Mouse (Mus musculus): ENCODE results near the gene Cand1. TPM values are rescaled to one million over a fixed set of nuclear protein-coding genes. Genes with fewer than 3 reads are reported as not detected.
A peak's percentile ranks its signal among the peaks of the same experiment; 100 is the strongest.

The Cand1 gene
- 100 to 1,000 TPM; 147 TPM for total RNA-seq (2021)

DNA sequence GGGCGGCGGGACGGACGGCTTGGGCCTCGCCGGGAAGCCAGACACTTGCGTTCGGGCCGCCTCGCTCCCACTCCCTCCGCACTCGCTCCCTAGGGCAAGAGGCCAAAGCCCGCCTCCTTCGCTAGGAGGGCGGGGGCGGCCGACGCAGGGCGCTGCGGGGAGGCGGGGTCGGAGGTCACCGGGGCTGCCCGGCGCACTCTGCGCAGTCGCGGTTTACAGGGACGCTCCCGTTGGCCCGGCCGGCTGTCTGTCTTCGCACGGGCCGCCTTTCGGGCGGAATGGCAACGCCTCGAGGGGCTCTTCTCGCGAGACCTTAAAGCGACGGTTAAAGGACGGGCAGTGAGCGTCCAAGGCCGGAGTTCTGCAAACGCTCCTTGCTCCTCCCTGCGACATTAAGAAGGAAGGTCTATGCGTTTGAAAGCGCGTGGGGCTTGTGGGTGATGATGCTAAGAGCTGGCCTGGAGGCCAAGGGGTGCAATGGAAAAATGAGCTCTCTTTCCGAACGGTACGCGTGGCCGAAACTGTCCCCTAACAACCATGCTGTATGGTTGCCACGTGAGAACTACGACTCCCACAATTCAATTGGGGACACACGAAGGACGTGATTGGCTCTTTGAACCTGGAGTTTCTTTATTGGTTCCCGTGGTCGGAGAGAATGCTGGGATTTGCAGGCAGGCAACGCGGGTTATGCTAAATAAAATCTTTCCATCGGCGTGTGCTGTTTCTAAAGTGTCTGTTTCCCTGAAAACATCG lies at the start of gene Cand1:
Gene Cand1, minus strand, starts transcription at position 87 of the 753 bp plus-strand sequence.
- intact Hi-C loops (cut with DNase I): no loop called here
- DNase-seq (ENCODE audit: low spot score in 2 of 2): peak; percentile 100

- intact Hi-C loops (cut with DNase I): no loop called here
- no peak for DNase-seq (ENCODE audit: low spot score in 2 of 2)
Observed at GRCm38 (mm10) chr10:119278871-119279270, 39.0 kb upstream of the Cand1 start.

GRCm38 (mm10) chr10:119274333-119274732 lies 34.5 kb upstream of the Cand1 start:
- intact Hi-C loops (cut with DNase I): no loop called here
- DNase-seq (ENCODE audit: low spot score in 2 of 2): no peak

GRCm38 (mm10) chr10:119272536-119272935 lies 32.7 kb upstream of the Cand1 start:
- intact Hi-C loops (cut with DNase I): no loop called here
- no peak for DNase-seq (ENCODE audit: low spot score in 2 of 2)

DNA sequence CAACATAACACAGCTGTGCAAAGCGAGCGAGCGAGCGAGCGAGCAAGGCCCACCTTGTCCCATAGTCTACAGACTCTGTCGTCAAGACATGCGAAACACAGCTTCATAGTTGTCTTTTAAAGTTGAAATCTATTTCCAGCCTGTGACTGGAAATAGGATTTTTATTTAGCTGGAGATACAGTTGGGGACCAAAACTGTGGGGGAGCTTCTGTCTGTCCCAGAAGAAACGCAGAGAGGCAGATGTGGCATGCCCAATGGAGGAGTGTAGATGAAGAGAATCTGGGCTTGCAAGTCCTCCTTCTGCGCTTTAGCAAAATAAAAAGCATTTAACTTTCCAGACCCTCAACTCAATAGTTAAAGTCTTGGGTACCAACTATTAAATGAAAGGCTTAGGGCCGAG lies 32.1 kb upstream of the Cand1 start:
- intact Hi-C loops (cut with DNase I): no loop called here
- no peak for DNase-seq (ENCODE audit: low spot score in 2 of 2)

GRCm38 (mm10) chr10:119271101-119271500 lies 31.2 kb upstream of the Cand1 start:
- DNase-seq (ENCODE audit: low spot score in 2 of 2): no peak
- intact Hi-C loops (cut with DNase I): no loop called here

DNA sequence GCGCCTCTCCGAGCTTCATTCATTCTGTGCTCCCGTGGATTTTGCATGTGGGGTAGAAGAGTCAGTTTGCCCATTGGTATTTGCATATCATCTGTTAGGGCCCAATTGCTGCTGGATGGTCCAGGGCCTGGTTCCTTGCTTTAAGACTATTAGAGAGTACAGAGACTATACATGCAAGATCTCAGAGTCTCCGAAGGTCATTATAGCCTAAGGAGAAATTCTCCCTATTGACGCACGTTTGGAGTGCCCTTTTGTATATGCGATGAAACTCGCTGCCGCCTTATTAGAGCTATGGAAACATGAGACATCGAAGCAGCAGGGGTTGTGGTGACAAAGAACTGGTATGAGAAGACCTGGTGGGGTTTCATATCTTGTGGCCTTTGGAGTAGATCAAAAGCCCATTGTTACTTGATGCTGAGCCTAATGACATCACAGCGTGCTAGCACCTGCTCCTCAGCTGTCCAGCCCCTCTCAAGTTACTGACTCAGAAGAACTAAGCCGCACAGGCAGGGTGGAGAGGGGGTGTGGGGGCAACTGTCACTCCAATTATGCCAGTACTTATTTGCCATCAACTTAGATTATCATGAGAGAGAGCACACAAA lies 30.6 kb upstream of the Cand1 start:
- intact Hi-C loops (cut with DNase I): no loop called here
- no peak for DNase-seq (ENCODE audit: low spot score in 2 of 2)

- intact Hi-C loops (cut with DNase I): no loop called here
- DNase-seq (ENCODE audit: low spot score in 2 of 2): no peak
Observed at GRCm38 (mm10) chr10:119264761-119265160, 24.9 kb upstream of the Cand1 start.

DNA sequence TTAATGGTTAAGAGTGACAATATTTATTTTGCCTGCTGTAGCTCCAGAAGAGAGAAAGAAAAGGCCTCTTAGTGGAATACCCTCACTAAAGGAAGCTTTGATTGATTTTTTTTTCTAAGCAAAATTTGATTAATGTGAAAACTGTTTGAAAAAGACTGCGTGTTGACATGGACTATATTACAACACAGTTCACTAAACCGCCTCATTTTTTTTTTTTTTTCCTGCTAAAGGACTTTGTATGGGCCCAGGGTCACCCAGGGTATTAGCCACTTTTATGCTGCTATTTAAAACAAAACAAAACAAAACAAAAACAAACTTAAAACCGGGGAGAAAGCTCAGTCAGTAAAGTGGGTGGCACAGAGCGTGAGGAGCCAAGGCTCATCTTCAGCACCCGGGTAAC lies 23.0 kb upstream of the Cand1 start:
- no peak for DNase-seq (ENCODE audit: low spot score in 2 of 2)
- intact Hi-C loops (cut with DNase I): no loop called here

- intact Hi-C loops (cut with DNase I): no loop called here
- no peak for DNase-seq (ENCODE audit: low spot score in 2 of 2)
Observed at GRCm38 (mm10) chr10:119257876-119258275, 18.0 kb upstream of the Cand1 start.

DNA sequence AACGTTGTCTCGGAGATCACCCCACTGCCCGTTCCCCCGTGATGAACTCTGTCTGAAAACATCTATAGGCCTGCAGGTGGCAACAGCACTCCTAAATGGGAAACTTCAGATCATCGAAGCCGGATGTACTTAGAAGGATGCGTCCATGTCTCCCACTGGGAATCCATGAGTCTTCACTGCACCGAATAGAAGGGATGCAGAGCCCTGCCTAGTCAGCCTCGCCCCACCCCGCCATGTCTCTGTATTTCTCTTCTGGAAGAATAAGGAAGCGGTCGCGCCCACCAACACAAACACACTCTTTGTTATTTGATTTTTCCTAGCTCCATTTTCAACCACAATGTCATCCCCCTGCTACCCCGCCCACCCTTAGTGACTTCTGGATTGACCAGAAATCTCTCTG lies 4.3 kb upstream of the Cand1 start:
- no peak for DNase-seq (ENCODE audit: low spot score in 2 of 2)
- intact Hi-C loops (cut with DNase I): no loop called here

- intact Hi-C loops (cut with DNase I): no loop called here
- no peak for DNase-seq (ENCODE audit: low spot score in 2 of 2)
Observed at GRCm38 (mm10) chr10:119240722-119241089, 851 bp upstream of the Cand1 start.

DNA sequence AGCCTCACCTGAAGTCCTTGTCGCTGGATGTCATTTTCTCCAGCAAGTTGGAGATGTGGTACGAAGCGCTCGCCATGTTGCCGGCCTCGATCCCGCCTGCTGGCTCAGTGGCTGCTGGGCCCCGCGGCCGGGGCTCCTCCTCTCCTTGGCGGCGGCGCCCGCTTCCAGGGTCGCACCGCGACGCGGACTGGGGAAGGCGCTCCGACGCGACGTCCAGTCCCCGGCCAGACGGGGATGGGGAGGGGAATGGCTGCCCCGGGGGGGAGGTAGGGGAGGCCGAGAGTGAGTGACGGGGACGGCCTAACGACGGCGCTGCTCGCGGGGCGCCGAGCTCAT lies 254 bp downstream of the Cand1 start:
- intact Hi-C loops (cut with DNase I): no loop called here
- DNase-seq (ENCODE audit: low spot score in 2 of 2): no peak

DNA sequence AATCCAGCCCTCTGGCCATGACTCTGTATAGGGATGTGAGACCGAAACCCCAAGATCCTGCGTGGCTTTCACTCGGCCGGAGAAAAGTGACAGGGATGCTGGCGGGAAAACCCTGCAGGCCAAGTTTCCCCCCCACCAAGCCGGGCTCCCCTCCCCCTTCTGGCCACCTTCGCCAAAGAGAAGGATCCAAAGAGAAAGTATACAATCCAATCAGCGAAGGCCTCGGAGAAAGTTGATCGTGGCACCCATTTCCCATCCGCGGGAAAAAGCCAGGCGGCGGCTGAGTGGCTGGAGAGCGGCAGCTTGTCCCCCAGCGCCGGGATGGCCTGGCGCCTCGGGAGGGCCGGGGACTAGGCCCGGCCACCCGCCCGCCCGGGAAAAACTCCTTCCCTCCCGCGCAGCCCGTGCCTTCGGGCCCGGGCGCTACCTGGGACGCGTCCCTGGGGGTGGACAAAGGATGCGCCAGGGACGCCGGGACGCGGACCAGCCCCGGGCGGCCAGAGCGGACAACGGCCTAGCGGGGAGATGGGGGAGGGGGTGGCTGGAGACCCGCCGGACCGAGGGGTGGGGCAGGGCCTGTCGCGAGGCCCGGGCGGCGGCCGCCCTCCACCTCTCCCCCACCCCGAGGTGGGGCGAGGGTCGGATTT lies 747 bp downstream of the Cand1 start:
- peak; percentile 38 to 51 for DNase-seq (ENCODE audit: low spot score in 2 of 2)
- intact Hi-C loops (cut with DNase I): no loop called here

- intact Hi-C loops (cut with DNase I): no loop called here
Observed at GRCm38 (mm10) chr10:119231526-119231925, 8.3 kb downstream of the Cand1 start.

GRCm38 (mm10) chr10:119230703-119231102 lies 9.2 kb downstream of the Cand1 start:
- intact Hi-C loops (cut with DNase I): no loop called here
- DNase-seq (ENCODE audit: low spot score in 2 of 2): no peak

More at GRCm38 (mm10) chr10:119231526-119231925, 8.3 kb downstream of the Cand1 start:
- DNase-seq (ENCODE audit: low spot score in 2 of 2): no peak

DNA sequence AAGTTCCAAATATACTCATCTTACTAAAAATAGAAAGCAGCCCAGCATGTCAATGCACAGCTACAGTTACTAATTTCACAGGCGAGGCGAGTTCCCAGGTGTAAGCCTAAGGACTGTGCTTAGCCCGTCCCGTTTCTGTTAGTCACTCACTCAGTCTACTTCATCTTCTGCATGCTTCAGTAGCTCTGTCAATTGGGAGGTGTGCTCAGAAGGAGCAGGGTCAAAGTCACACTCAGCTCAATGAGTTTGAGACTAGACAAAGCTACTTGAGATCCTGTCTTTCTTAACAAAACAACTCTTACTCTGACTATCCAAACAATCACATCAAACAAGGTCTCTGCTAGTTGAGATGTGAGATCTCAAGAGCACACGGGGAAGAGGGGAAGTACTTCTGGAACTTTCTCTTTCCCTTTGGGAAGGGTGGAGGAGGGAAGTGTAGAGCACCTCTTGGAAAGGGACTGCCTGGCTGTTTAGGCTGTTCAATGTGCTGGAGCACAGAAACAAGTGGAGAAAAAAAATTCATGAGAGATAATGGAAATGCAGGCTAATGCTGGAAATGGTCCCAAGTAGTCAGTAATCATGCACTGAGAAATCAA lies 9.7 kb downstream of the Cand1 start:
- intact Hi-C loops (cut with DNase I): no loop called here
- no peak for DNase-seq (ENCODE audit: low spot score in 2 of 2)

DNA sequence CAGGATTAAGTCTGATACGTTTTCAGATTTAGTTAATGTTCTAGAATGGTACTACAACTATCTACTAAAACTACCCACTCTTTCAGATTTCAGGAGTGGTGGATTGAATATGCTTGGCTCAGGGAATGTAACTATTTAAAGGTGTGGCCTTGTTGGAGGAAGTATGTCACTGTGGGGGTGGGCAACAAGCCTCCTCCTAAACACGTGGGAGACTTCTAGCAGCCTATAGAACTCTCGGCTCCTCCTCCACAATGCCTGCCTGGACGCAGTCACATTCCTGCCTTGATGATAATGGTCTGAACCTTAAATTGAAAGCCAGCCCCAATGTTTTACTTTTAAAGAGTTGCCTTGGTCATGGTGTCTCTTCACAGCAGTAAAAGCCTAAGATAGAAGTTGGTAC lies 16.2 kb downstream of the Cand1 start:
- intact Hi-C loops (cut with DNase I): no loop called here

DNA sequence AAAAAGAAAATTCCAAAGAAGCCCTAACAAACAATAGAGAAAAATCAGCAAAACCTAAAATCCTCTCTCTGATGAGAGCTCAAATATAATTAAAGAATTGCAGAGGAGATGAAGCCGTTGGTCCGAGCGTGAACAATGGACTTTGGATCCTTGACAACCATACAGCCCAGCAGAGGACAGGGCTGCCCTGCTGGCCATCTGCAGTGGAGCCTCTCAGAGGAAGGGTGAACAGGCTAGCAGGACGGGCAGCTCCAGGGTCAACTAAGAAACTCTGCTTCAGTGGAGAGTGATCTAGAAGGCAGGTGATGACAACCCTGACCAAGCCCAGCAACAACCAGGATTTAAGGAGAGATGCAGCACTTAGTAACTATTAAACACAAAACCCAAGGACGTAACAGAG lies 18.2 kb downstream of the Cand1 start:
- no peak for DNase-seq (ENCODE audit: low spot score in 2 of 2)
- intact Hi-C loops (cut with DNase I): no loop called here

More for the DNA sequence above, 16.2 kb downstream of the Cand1 start:
- no peak for DNase-seq (ENCODE audit: low spot score in 2 of 2)

GRCm38 (mm10) chr10:119219415-119219814 lies 20.4 kb downstream of the Cand1 start:
- intact Hi-C loops (cut with DNase I): no loop called here
- no peak for DNase-seq (ENCODE audit: low spot score in 2 of 2)
